Mouse (Mus musculus): ENCODE measurements around the gene Cdr2l. TPM values are rescaled to one million over a fixed set of nuclear protein-coding genes. Genes with fewer than 3 reads are reported as not detected.

Cdr2l gene
- polyA plus RNA-seq, 2 experiments = 1.0 to 1.5 TPM

GRCm38 (mm10) chr11:115421972-115422371, 40.3 kb downstream of the Cdr2l start:
- Histone ChIP-seq H3K9ac (replicated peaks) (no peak overlapping the region), H3K4me2 (ENCODE audit: low read depth) (no peak overlapping the region), H3K27ac (no peak overlapping the region), H3K27me3 (ENCODE audit: control insufficient read depth, insufficient read depth, low read length) (no peaks in the 10 kb centered on the region), H3K36me3 (replicated peaks; ENCODE audit: control insufficient read depth, insufficient read depth, low read depth) (peaks cover 6% of the 10 kb centered on the region), H3K9me3 (ENCODE audit: control insufficient read depth, low read length) (no peaks in the 10 kb centered on the region), H3K4me3 (ENCODE audit: insufficient read depth in 1 of 2, low read depth in 2 of 2, low read length in 2 of 2) (no peak overlapping the region), H3K4me1 (replicated peaks; ENCODE audit: control insufficient read depth in 2 of 2, insufficient read depth in 2 of 2, low read length in 1 of 2) (peaks cover 13 to 17% of the 10 kb centered on the region in 2 experiments; a peak in 3 of 4 replicates)
- 89% methylated on average over 16 of the region's 16 CpGs for WGBS (ENCODE audit: insufficient replicate concordance)
- DNase-seq (ENCODE audit: low read depth in 3 of 3, low spot score in 3 of 3) (no peak), ATAC-seq (ENCODE audit: insufficient read depth) (no peak)
- TF ChIP-seq EP300 (IDR thresholded peaks at IDR 0.05; ENCODE audit: low read depth) (no peak), CTCF (IDR thresholded peaks at IDR 0.05; ENCODE audit: low read depth) (no peak)

GRCm38 (mm10) chr11:115423091-115423490, 41.4 kb downstream of the Cdr2l start:
- H3K9ac ChIP-seq (replicated peaks) = no peak overlapping the region
- ATAC-seq (ENCODE audit: insufficient read depth) (no peak), DNase-seq (ENCODE audit: low read depth in 3 of 3, low spot score in 3 of 3) (no peak)
- no peaks in the 10 kb centered on the region for H3K36me3 ChIP-seq (replicated peaks; ENCODE audit: control insufficient read depth, insufficient read depth, low read depth)
- no peak overlapping the region for H3K4me3 ChIP-seq (ENCODE audit: insufficient read depth in 1 of 2, low read depth in 2 of 2, low read length in 2 of 2)
- no peak for TF ChIP-seq EP300 (IDR thresholded peaks at IDR 0.05; ENCODE audit: low read depth)
- no peak overlapping the region for H3K4me2 ChIP-seq (ENCODE audit: low read depth)
- no peaks in the 10 kb centered on the region for H3K9me3 ChIP-seq (ENCODE audit: control insufficient read depth, low read length)
- WGBS (ENCODE audit: insufficient replicate concordance) = 61% methylated on average over 3 of the region's 3 CpGs
- no peaks in the 10 kb centered on the region for H3K27me3 ChIP-seq (ENCODE audit: control insufficient read depth, insufficient read depth, low read length)
- peaks cover 13 to 16% of the 10 kb centered on the region in 2 experiments; a peak in 3 of 4 replicates for H3K4me1 ChIP-seq (replicated peaks; ENCODE audit: control insufficient read depth in 2 of 2, insufficient read depth in 2 of 2, low read length in 1 of 2)
- no peak overlapping the region for H3K27ac ChIP-seq

GRCm38 (mm10) chr11:115424666-115425065, 43.0 kb downstream of the Cdr2l start:
- no peak overlapping the region for H3K27ac ChIP-seq
- DNase-seq (ENCODE audit: low read depth in 3 of 3, low spot score in 3 of 3) = no peak
- no peaks in the 10 kb centered on the region for H3K36me3 ChIP-seq (replicated peaks; ENCODE audit: control insufficient read depth, insufficient read depth, low read depth)
- H3K4me1 ChIP-seq (replicated peaks; ENCODE audit: control insufficient read depth in 2 of 2, insufficient read depth in 2 of 2, low read length in 1 of 2) = peaks cover 8 to 9% of the 10 kb centered on the region in 2 experiments; a peak in 3 of 4 replicates
- no peak overlapping the region for H3K4me3 ChIP-seq (ENCODE audit: insufficient read depth in 1 of 2, low read depth in 2 of 2, low read length in 2 of 2)
- H3K9me3 ChIP-seq (ENCODE audit: control insufficient read depth, low read length) = no peaks in the 10 kb centered on the region
- no peak overlapping the region for H3K9ac ChIP-seq (replicated peaks)
- no peak for TF ChIP-seq EP300 (IDR thresholded peaks at IDR 0.05; ENCODE audit: low read depth)
- TF ChIP-seq CTCF (IDR thresholded peaks at IDR 0.05; ENCODE audit: low read depth) = no peak
- 70% methylated on average over 7 of the region's 7 CpGs for WGBS (ENCODE audit: insufficient replicate concordance)
- no peak for ATAC-seq (ENCODE audit: insufficient read depth)
- no peak overlapping the region for H3K4me2 ChIP-seq (ENCODE audit: low read depth)
- no peaks in the 10 kb centered on the region for H3K27me3 ChIP-seq (ENCODE audit: control insufficient read depth, insufficient read depth, low read length)

- Histone ChIP-seq H3K27ac (no peak overlapping the region), H3K27me3 (ENCODE audit: control insufficient read depth, insufficient read depth, low read length) (no peaks in the 10 kb centered on the region), H3K4me2 (ENCODE audit: low read depth) (no peak overlapping the region), H3K9me3 (ENCODE audit: control insufficient read depth, low read length) (no peaks in the 10 kb centered on the region), H3K36me3 (replicated peaks; ENCODE audit: control insufficient read depth, insufficient read depth, low read depth) (no peaks in the 10 kb centered on the region; the same call in 1 of the 2 replicates), H3K4me3 (ENCODE audit: insufficient read depth in 1 of 2, low read depth in 2 of 2, low read length in 2 of 2) (no peak overlapping the region), H3K9ac (replicated peaks) (no peak overlapping the region), H3K4me1 (replicated peaks; ENCODE audit: control insufficient read depth in 2 of 2, insufficient read depth in 2 of 2, low read length in 1 of 2) (peaks cover 8 to 9% of the 10 kb centered on the region in 2 experiments; a peak in 3 of 4 replicates)
- no peak for ATAC-seq (ENCODE audit: insufficient read depth)
- 73% methylated on average over 6 of the region's 6 CpGs for WGBS (ENCODE audit: insufficient replicate concordance)
- no peak for DNase-seq (ENCODE audit: low read depth in 3 of 3, low spot score in 3 of 3)
- TF ChIP-seq EP300 (IDR thresholded peaks at IDR 0.05; ENCODE audit: low read depth) = no peak
- no peak for TF ChIP-seq CTCF (IDR thresholded peaks at IDR 0.05; ENCODE audit: low read depth)
Measured at GRCm38 (mm10) chr11:115425671-115426070, 44.0 kb downstream of the Cdr2l start.

GRCm38 (mm10) chr11:115427482-115428331, 46.0 kb downstream of the Cdr2l start:
- Histone ChIP-seq H3K36me3 (replicated peaks; ENCODE audit: control insufficient read depth, insufficient read depth, low read depth) (no peaks in the 10 kb centered on the region; the same call in 1 of the 2 replicates), H3K4me2 (ENCODE audit: low read depth) (no peak overlapping the region), H3K9ac (replicated peaks) (no peak overlapping the region), H3K27ac (no peak overlapping the region), H3K9me3 (ENCODE audit: control insufficient read depth, low read length) (no peaks in the 10 kb centered on the region), H3K27me3 (ENCODE audit: control insufficient read depth, insufficient read depth, low read length) (no peaks in the 10 kb centered on the region), H3K4me3 (ENCODE audit: insufficient read depth in 1 of 2, low read depth in 2 of 2, low read length in 2 of 2) (no peak overlapping the region), H3K4me1 (replicated peaks; ENCODE audit: control insufficient read depth in 2 of 2, insufficient read depth in 2 of 2, low read length in 1 of 2) (0 out of 4 replicates have a peak, but pooled peaks cover 0 to 1% of the 10 kb centered on the region in 2 experiments)
- peak in 1 of 3 experiments; percentile 45 for DNase-seq (ENCODE audit: low read depth in 3 of 3, low spot score in 3 of 3)
- WGBS (ENCODE audit: insufficient replicate concordance) = 46% methylated on average over 20 of the region's 20 CpGs
- no peak for ATAC-seq (ENCODE audit: insufficient read depth)
- TF ChIP-seq EP300 (IDR thresholded peaks at IDR 0.05; ENCODE audit: low read depth) = no peak
- peak; percentile 88 for TF ChIP-seq CTCF (IDR thresholded peaks at IDR 0.05; ENCODE audit: low read depth)

All from liver, embryonic 14.5 days (tissue).